Mouse (Mus musculus): ENCODE measurements around the gene Treml1.

- TF ChIP-seq GATA1 (IDR thresholded peaks at IDR 0.05; ENCODE audit: borderline replicate concordance, low read length) (no peak), FLI1 (IDR thresholded peaks at IDR 0.05; ENCODE audit: low read length) (no peak)
Measured at GRCm38 (mm10) chr17:48410299-48410785, 50.6 kb downstream of the Treml1 start.
